Mouse (Mus musculus) naive thymus-derived CD4-positive, alpha-beta T cell, adult 2 months (primary cell): ENCODE results near the gene D6Wsu163e.

ENCODE experiments used
- DNase-seq: peaks from one replicate; pipeline ENCODE4 v3.0.0-alpha.2; 2011; ENCODE audit warnings: low read depth

D6Wsu163e gene

GRCm38 (mm10) chr6:127006551-127006950, 66.8 kb downstream of the D6Wsu163e start:
- DNase-seq: no peak

GRCm38 (mm10) chr6:127010021-127010420, 70.3 kb downstream of the D6Wsu163e start:
- DNase-seq: no peak

GRCm38 (mm10) chr6:127011947-127012535, 72.3 kb downstream of the D6Wsu163e start:
- no peak for DNase-seq

- no peak for DNase-seq
Observed at GRCm38 (mm10) chr6:127014906-127015770, 75.4 kb downstream of the D6Wsu163e start, which contains the start of gene Fgf6. Gene Fgf6 (plus strand): TSS chr6:127015586.

- DNase-seq: no peak
Observed at GRCm38 (mm10) chr6:127019254-127019653, 79.5 kb downstream of the D6Wsu163e start.

- DNase-seq: no peak
Observed at GRCm38 (mm10) chr6:127020431-127020830, 80.7 kb downstream of the D6Wsu163e start.

GRCm38 (mm10) chr6:127024836-127025235, 85.1 kb downstream of the D6Wsu163e start:
- DNase-seq: no peak
